Mouse (Mus musculus) G1E (cell line): ENCODE results near the gene Zfp316.

Experiments
- CTCF ChIP-seq: IDR thresholded peaks from 2 replicates; pipeline ENCODE4 v1.5.1; 2012; ENCODE audit warnings: low read depth, low read length, inconsistent platforms, mixed read lengths
- GATA1 ChIP-seq: IDR thresholded peaks from 2 replicates; pipeline ENCODE4 v1.6.1; 2012; ENCODE audit warnings: borderline replicate concordance, low read length, inconsistent platforms, mixed read lengths
- GATA2 ChIP-seq: IDR thresholded peaks from 2 replicates; pipeline ENCODE4 v1.6.1; 2012; ENCODE audit warnings: low read depth, low read length, inconsistent platforms, borderline replicate concordance
- TAL1 ChIP-seq: conservative IDR thresholded peaks from 2 replicates; pipeline ENCODE4 v1.6.1; 2012; ENCODE audit warnings: low read depth, low read length, inconsistent platforms, mixed read lengths

DNA sequence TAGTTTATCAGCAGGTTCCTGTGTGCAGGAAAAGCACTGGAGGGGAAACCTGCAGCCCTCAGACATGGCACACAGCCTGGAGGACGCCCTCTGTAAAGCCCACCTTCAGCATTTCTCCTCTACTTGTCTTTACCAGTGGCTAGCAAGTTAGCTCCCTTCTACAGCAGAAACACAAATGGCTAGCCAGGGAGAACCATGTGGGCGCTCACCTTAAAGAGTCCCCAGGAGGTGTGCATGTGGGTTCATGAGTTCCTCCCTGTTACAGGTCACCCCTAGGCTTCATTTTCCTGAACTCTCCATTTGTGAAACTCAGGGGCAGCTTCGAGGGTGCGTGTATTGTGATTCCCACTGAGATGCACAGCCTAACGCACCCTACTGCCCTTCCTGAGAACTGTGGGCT, 14.0 kb downstream of the Zfp316 start:
- TF ChIP-seq CTCF, result no peak
- no peak for TF ChIP-seq GATA1
- no peak for TF ChIP-seq GATA2
- no peak for TF ChIP-seq TAL1
